Mouse (Mus musculus) layer of hippocampus, postnatal 36 days (tissue): ENCODE results near the gene Spint2. TPM values are rescaled to one million over a fixed set of nuclear protein-coding genes. Genes with fewer than 3 reads are reported as not detected.

Source experiments
- total RNA-seq, 2 experiments: library from RNA; stranded (reverse); gene quantifications; 2 replicates each; pipeline ENCODE4 v1.2.3; 2021

Gene Spint2
- total RNA-seq, 2 experiments from 2014 or later: 16.1 to 19.2 TPM

Other genes starting within 250 kb of the Spint2 start
- gene Ryr1, start 156.7 kb downstream of the Spint2 start, total RNA-seq: 10 to 100 TPM; 13.9 to 17.7 TPM
- gene Rasgrp4, start 147.1 kb downstream of the Spint2 start, total RNA-seq: 1 to 10 TPM; 1.1 to 1.7 TPM
- gene Fam98c, start 125.7 kb downstream of the Spint2 start, total RNA-seq: 10 to 100 TPM; 30.0 to 32.1 TPM
- under 1 TPM; 0.76 to 0.77 TPM for gene Ggn, start 111.7 kb downstream of the Spint2 start, total RNA-seq
- gene Spred3, start 111.5 kb downstream of the Spint2 start, total RNA-seq: 10 to 100 TPM; 45.3 to 51.0 TPM
- 100 to 1,000 TPM; 136 to 154 TPM for gene Psmd8, start 101.2 kb downstream of the Spint2 start, total RNA-seq
- 1 to 10 TPM; 1.7 to 1.9 TPM for gene Catsperg1, start 67.9 kb downstream of the Spint2 start, total RNA-seq
- 1 to 10 TPM; 2.1 to 2.6 TPM for gene Kcnk6, start 49.4 kb downstream of the Spint2 start, total RNA-seq
- gene Yif1b, start 43.6 kb downstream of the Spint2 start, total RNA-seq: 10 to 100 TPM; 42.0 to 47.4 TPM
- gene 2200002D01Rik, start 33.4 kb downstream of the Spint2 start, total RNA-seq: not detected
- gene Ppp1r14a, start 7.4 kb upstream of the Spint2 start, total RNA-seq: 10 to 100 TPM; 25.9 to 26.0 TPM
- gene Dpf1, start 22.0 kb upstream of the Spint2 start, total RNA-seq: 100 to 1,000 TPM; 108 to 109 TPM
- gene Sipa1l3, start 236.7 kb upstream of the Spint2 start, total RNA-seq: 100 to 1,000 TPM; 242 to 252 TPM